Mouse (Mus musculus) lung, adult 18-20 months (tissue): ENCODE results near the gene Chn2.
A peak's percentile ranks its signal among the peaks of the same experiment; 100 is the strongest.

Experiments
- DNase-seq, 2 experiments: peaks; one replicate each; pipeline ENCODE4 v3.0.0; 2022; ENCODE audit warnings: mixed read lengths in 2 of 2

Gene Chn2

GRCm38 (mm10) chr6:54120889-54121288, 81.5 kb downstream of the Chn2 start:
- no peak for DNase-seq

GRCm38 (mm10) chr6:54124519-54124918, 85.2 kb downstream of the Chn2 start:
- DNase-seq: no peak

DNA sequence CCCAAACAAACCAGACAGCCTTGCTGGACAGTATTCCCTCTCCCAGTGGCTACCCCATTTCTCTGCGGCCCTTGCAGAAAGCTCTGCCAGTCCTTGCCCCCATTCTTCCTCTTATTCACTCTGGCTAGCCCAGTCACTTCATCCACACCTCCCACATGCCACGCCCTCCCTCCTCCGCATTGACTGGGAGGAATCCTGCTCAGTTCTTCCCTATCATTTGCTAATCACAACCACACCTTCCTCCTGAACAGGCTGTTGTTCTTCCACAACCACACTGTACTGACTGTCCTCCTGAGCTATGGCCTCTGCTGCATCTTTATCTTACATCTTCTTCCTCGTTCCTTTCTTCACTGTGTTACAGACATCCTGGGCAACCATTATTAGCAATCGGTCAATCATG, 86.2 kb downstream of the Chn2 start:
- DNase-seq: peak in 1 of 2 experiments; percentile 17

- no peak for DNase-seq
Measured at GRCm38 (mm10) chr6:54126225-54126992, 87.1 kb downstream of the Chn2 start.

- DNase-seq: no peak
Measured at GRCm38 (mm10) chr6:54126993-54127697, 87.8 kb downstream of the Chn2 start.

GRCm38 (mm10) chr6:54128702-54129101, 89.3 kb downstream of the Chn2 start:
- DNase-seq: no peak

DNA sequence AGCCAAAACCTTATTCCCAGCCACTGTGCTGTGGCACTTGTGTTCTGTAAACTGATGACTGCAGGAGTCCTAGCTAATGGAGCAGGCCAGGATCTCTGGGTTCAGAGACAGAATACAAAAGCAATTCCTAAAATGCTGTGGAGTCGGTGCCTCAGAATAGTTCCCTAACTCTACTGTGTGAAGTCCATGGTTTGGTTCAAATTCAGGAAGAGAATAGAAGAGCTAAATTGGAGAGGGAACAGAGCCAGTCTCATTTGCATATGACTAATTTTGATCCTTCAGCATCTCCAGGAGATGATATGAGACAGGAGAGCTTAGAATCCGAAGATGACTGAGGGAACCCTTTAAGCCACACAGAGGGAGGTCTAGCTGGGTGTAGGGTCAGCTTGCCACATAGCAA, 90.2 kb downstream of the Chn2 start:
- no peak for DNase-seq

- no peak for DNase-seq
Measured at GRCm38 (mm10) chr6:54130881-54131280, 91.5 kb downstream of the Chn2 start.

DNA sequence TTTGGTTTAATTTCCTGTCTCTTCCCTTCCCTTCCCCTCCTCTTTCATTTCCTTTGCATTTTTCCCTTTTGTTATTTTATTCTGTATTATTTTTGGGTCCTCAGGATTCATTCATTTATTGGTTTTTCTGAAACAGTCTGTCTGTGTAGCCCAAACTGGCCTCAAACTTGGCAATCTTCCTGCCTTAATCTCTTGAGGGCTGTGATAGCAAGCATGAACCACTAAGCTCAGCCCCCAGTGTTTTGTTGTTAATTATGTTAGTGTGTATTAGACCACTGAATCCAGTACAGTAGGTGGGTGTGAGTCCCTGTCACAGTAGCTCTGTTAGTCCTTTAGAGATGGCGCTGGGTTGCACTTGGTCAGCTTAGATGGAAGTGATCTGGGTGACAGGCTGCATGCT, 93.2 kb downstream of the Chn2 start:
- DNase-seq: no peak

DNA sequence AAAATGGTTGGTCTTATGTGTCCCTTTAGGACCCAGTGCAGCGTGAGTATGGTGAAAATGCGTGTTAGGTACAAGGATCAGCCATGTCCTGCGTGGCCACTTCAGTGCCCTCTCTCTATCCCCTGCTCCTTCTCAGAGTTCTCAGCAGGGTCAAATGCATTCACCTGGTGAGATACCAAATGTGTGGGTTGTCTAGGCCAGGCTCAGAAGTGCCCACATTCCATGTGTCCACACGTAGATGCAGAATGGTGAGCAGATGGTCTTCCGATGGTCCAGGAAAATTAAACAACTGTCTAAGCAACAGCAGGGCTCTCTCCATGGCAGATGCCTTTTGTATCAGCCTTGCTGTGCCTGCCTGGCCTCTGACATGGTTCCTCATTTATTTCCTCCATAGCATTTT, 93.9 kb downstream of the Chn2 start:
- no peak for DNase-seq

DNA sequence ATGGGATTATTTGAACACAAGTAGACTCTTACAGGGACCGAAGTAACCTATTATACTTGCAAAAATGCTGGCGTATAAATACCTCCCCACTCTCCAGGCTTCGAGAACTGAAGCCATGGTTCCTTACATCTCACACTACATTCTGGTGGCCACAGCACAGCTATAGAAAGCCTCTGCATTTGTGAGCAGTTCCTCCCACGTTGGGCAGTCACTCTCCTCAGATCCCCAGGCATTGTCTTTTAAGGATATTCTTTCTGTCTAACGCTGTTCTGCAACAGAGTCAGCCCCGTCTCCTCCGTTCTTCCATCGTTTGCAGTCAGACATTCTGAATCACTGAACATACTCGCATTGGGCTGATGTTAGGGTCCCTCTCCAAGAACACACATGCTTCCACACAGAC, 98.8 kb downstream of the Chn2 start:
- no peak for DNase-seq

- DNase-seq: no peak
Measured at GRCm38 (mm10) chr6:54140488-54140887, 101.1 kb downstream of the Chn2 start.

GRCm38 (mm10) chr6:54141165-54141564, 101.8 kb downstream of the Chn2 start:
- no peak for DNase-seq

GRCm38 (mm10) chr6:54142848-54143651, 103.7 kb downstream of the Chn2 start:
- DNase-seq: no peak

DNA sequence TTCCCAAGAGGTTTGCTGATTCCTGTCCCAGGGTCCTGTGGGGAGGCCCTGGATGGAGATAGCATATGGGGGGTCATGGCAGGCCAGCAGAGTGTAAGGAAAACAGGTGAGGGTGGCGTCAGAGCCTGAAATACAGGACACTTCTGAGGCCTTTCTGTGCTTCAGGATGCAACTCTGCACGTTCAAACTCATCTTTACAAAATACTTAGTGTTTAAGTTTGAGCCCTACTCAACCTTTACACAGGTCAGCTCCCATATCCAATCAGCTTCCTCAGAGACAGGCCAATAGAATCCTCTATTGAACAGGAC, 104.3 kb downstream of the Chn2 start:
- no peak for DNase-seq

DNA sequence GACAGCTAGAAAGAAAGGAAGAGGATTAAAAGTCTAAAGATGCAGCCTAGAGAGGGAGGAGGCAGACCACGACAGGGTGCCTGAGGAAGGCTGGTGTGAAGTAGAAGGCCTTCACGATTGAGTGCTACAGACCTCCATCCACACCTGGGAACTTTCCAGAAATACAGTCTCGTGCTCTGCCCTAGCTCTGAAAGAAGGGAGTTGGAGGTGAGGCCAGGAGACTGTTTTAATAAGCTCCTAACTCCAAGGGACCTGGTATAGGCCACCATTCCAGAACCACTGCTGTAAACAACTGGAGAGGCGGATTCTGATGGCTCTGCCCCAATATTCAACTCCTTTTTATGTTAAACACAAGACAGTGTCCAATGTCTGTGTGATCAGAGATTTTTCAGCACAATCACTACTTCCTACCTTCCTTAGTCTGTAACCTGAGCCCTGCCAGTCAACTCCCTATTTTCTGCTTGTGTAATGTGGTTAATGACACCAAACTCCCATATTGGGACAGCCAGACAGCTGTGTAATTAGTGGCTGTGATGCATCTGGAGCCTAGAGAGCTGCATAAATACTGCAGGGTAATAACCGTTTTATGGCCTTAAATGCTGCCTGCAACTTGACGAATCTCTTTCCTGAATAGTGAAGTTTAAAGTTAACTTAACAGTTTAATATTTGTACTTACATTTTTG, 109.6 kb downstream of the Chn2 start:
- DNase-seq: no peak

- peak in 1 of 2 experiments; percentile 10 for DNase-seq
Measured at GRCm38 (mm10) chr6:54150821-54151220, 111.5 kb downstream of the Chn2 start.

DNA sequence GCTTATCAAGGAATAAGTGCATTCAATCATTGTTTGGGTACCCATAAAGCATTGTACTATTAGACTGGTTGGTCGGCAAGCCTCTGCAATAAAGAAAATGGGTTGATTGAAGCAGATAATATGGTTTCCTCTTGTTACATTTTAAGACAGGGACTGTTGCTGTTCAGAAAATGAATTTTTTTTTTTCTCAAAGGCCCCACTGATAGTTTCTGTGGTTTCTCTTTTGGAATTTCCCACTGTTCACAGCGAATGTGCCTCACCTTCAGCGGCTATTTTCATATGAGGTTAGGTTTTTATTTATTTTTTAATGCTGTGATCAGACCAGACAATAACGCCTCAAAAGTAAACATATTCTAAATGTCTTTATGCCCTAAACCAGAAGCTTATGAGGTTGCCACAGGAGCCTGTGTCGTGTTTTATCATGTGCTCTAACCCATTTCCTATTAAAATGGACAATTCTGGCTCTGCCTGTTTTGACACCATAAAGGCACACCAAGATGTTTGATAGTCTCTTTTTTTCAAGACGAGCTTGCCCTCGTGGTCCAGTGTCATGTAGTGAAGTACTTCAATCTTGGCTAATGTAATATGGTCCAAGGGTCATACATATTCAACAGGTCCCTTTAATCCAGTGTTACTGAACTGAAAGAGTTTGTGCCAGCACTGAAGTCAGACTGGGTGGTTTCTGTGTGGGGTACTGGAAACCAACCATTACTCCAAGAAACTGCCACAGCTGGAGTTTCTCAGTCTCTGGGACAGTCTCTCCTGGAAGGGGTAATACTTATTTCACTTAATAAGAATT, 112.3 kb downstream of the Chn2 start:
- no peak for DNase-seq

DNA sequence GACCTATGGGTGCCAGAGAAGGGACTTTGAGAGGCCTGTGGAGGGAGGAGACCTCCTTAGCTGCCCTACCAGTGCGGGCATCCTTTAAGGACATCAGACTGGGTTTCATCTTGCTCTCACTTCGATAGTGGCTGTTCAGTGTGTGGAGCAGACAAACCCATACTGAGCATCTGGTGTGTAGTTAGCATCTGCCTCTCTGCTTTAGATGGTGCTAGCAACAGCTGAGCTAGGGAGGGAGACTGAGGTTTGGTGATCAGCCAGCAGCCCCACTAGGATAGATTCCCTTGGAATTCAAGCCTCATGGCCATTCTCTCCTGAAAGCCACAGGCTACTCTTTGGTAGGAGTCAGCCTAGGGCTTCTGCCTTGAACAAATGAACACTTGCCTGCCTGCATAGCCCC, 117.7 kb downstream of the Chn2 start:
- no peak for DNase-seq

DNA sequence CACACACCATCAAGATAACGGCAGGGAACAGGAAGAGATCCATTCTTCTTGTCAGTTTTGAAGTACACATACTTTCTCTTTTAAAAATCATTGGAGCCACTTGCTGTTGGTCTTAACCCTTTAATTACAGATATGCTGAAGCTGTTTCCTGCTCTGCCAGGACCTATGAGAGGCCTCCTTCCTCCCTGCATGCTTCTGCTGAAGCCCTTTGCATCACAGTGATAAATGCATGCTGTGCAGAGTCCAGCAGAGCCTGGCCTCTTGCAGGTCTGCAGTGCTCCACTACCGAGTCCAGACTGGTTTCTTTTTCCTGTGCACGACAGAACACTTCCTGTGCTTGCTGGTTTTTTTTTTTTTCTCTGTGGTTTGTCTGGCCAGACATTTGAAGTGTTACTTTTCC, 119.0 kb downstream of the Chn2 start:
- DNase-seq: no peak

DNA sequence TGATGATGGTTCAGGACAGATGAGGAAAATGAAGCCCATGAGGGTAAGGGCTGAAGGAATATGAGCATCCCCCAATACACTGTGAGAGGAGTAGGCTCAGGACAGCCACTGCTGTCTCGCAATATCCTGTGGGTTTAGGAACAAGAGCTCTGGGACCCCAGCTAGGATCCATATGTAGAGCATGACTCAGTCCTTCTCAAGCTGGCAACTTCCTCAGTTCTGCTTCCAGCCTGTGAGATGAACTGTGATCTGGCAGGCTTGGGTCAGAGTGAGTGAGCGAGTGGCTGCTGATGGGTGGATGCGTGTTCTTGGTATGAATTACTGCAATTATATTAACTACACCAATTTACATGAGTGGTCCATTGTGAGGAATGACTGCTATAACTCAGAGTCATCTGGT, 121.3 kb downstream of the Chn2 start:
- DNase-seq: no peak

DNA sequence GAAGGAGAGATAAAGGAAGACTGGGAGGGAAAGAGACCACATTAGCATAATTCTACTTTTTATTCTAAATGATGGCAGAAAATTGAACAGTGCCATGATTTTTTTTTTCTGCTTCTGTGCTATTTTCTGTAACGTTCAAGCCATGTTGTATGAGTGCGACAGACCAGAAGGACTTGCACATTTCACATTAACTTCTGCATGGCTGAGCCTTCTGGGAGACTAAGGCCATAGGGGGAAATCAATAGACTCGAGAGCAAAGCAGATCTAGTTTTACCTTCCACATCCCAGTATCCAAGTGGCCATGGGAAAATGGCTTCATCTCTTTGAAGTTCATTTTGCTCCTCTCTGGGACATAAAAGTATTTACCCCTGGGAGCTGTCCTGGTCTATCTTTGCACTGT, 121.9 kb downstream of the Chn2 start:
- DNase-seq: no peak
